Mouse (Mus musculus): Measurements from ENCODE around the gene Tmem208.
A peak's percentile ranks its signal among the peaks of the same experiment; 100 is the strongest.

The Tmem208 gene

DNA sequence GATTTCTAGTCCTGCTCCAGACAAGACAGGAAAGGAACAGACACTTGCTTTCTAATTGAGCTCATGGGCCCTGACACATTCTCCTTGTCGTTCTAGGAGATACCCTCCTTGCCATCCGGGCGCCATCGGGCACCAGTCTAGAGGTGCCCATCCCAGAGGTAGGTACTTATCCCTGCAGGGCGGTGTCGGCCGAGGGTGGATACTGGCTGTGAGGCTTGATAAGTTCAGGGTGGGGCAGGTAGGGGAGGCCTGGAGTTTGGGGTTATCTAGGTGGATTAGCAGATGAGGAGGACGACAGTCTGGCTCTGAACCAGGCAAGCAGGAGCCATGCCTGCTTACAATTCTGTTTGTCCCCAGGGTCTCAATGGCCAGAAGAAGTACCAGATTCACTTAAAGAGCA, 26.2 kb upstream of the Tmem208 start:
- DNase-seq = no peak

DNA sequence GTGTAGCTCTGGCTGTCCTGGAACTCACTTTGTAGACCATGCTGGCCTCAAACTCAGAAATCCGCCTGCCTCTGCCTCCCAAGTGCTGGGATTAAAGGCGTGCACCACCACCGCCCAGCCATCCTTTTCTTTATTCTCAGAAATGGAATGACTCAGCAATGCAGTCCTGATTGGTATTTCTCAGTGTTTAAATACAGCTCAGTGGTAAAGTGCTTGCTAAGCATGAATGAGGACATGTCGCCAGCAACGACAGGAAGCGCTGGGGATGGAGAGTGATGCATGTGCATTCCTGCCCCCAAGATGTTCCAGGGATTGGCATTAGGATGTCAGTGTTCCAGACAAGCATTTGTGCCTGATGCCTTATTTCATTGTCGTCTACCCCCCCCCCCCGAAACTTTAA, 22.8 kb upstream of the Tmem208 start:
- DNase-seq = no peak

DNA sequence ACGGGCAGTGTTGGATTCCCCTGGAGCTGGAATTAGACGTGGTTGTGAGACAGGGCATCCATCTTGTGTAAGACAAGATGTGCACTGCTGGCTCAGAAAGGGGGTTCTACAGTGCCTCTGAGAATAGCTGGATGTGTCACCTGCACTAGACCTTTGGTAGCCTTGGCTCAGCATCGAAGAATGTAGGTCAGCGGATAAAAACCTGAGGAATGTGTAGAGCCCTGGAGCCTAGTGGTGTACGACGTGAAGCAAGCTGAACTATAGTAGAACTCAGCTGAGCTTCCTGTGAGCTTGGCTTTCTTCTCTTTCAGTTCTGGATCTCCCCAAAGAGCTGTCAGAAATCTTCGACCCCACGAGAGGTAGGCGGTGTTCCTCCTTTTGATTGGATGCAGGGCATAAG, 22.3 kb upstream of the Tmem208 start:
- DNase-seq = no peak

DNA sequence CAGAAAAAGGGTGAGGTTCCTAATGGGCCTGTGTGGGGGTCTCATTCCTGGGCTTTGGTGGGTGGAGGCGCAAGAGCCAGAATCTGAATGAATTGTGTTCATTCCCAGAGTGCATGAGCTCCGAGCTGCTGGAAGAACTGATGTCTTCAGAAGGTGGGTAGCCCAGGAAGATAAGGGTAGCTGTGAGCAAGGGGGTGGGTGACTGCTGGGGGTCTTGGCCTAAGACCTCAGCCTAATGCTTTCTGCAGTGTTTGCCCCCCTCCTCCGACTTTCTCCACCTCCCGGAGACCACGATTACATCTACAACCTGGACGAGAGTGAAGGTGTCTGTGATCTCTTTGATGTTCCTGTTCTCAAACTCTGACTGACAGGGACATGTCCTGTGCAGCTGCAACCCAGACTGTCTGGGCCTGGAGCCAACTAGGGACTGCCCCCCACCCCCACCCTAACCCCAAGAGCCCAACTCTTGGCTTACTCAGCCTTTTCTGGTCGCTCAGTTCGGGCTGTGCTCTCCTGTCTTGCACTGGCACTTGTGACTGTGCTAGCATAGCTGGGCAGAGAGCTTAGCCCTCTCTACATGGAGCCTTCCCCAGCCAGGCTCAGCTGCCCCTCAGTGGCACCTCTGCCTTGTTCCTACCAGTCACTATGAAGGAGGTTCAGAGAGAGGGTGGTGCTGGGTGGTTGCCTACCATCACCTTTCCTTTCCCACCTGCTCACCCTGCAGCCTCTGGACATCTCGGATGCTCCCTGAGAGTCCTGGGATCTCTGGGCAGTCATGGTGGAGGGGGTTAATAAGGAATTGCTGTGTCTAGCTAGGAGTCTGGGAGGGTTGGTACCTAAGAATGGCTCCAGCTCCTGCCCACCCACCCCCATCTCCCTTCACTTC, 21.6 kb upstream of the Tmem208 start:
- DNase-seq = no peak

DNA sequence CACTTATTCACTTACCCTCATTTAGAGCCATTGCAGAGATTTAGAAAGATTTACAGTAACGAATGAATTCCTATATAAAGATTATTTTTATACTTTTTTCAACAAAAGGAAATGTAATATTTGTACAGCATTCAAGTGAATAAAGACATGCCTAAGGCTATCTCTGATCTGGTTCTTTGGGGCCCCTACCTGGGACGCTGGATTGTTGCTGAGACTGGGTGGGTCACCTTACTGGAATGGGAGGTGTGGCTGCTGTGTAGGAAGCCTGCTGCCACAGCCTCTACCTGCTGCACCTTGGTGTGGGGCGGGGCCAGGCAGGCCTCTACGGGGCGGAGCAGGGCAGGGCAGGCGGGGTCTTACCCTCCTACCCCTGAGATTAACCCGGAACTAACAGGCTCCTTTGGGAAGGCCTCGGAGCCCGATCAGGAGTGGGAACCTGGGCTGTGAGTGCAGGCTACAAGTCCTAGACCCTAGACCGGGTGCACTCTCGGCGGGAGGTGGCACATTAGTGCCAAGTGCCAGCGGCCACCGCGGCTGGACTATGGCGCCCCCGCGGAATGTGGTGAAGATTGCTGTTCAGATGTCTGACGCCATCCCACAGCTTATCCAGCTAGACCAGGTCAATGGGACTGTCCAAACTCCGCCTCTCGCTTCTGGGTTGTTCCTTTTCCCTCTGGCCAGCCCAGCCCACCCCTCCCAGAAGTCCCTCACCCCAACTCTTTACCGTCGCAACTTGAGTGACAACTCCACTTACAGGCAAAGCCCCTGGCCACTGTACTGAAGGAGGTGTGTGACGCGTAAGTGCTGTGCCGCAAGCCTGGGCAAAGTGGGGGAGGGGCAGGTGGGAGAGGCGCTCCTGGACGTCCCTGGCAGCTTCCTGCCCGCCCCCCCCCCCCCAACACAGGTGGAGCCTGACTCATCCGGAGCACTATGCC, 20.7 kb upstream of the Tmem208 start, which contains the start of gene Elmo3:
Gene Elmo3, plus strand, starts transcription at position 391 of the 935 bp plus-strand sequence.
- DNase-seq = peak; percentile 90

DNA sequence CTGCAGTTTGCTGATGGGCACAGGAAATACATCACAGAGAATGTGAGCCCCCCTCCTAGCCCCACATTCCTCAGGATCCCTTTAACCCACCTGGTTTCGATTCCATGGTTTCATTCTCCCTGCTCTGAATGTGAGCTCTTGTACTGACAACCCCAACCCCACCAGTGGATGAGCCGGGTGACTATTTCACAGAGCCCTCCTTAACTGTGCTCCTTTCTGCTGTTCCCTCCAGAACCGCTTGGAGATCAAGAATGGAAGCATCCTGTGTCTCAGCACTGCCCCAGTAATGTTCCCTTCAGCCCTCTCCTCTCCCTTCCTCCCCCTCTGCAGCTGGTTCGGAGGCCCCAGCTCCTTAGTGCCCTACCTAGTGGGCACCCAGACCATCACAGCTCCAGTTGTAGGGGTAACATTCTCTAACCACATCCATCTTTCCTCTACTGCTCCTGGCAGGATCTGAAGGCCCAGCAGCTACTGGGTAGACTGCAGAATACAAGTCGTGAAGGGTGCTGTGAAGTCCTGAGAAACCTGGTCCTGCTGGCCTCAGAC, 19.9 kb upstream of the Tmem208 start:
- no peak for DNase-seq

DNA sequence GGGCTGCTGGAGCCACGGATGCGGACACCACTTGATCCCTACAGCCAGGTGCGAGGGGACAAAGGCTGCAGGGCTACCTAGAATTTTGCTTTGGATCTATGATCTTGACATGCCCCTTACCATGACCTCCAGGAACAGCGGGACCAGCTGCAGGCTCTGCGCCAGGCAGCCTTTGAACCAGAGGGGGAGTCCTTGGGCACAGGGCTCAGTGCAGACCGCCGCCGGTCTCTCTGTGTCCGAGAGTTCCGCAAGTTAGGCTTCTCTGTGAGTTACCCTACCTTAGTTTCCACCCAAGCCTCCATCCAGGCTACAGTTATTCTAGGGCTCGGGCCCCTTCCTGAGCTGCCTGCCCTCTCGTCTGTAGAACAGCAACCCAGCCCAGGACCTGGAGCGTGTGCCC, 18.5 kb upstream of the Tmem208 start:
- DNase-seq = no peak

DNA sequence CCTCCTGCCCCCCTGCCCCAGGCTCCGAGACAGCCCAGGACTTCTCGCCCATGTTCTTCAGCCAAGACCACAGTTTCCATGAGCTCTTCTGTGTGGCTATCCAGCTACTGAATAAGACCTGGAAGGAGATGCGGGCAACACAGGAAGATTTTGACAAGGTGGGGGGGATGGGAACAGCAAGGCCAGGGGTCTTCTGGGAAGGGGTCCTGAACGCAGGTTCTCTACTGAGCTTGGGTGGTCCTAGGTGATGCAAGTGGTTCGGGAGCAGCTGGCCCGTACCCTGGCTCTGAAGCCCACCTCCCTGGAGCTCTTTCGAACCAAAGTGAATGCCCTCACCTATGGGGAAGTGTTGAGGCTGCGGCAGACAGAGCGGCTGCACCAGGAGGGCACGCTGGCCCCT, 17.7 kb upstream of the Tmem208 start:
- no peak for DNase-seq

DNA sequence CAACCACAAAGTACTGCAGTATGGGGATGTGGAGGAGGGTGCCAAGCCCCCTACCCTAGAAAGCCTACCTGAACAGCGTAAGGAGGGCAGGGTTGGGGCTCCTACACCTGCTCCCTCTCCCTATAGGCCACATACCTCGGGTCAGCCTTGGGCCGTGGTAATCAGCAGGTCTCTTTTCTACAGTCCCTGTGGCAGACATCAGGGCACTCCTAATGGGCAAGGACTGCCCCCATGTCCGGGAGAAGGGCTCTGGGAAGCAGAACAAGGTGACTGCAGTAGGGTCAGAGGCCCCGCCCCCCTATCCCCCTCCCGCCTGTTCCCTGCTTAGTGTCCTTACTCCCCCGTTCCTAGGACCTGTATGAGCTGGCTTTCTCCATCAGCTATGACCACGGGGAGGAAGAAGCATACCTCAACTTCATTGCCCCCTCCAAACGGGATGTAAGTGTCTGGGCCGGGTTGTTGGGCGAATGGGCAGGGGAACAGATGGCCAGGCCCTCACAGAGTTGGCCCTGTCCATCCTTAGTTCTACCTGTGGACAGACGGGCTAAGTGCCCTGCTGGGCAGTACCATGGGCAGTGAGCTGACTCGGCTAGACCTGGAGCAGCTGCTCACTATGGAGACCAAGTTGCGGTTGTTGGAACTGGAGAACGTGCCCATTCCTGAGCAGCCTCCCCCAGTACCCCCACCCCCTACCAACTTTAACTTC, 16.9 kb upstream of the Tmem208 start:
- DNase-seq = no peak

DNA sequence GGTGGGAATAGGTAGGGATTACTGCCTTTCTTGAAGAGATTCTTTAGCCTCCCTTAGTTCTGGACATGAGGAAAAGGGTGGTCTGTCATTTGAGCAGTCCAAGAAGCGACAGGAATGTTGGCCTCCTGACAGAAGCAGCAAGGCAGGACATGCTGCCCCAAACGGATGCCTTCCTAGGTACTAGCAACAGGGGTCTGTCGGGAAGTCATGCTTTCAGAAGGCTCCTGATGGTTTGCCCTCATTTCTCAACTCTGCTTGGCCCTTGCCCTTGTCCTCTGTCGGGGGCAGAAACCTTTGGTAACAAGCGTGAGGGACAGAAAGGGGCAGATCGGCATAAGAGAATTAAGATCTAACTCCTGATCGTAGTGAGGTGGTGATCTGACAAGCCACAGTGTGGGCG, 16.0 kb upstream of the Tmem208 start:
- DNase-seq = no peak

DNA sequence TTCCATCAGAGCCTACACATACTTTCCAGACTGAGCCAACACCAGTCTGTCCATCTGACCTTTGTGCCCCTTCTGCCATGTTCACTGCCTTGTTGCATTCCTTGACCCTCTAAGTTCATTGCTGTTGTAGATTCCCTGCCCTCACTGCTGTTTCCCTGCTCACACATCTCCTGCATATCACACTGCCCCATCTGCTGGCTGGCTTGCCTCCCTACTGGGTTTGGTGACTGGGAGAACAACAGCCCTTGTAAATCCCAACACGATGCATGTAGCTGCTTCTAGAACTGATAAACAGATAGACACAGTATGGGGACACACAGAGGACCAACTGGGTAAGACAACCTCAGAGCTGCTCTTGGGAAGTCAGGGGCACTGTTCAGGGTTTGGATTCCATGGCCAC, 14.4 kb upstream of the Tmem208 start:
- DNase-seq = no peak

DNA sequence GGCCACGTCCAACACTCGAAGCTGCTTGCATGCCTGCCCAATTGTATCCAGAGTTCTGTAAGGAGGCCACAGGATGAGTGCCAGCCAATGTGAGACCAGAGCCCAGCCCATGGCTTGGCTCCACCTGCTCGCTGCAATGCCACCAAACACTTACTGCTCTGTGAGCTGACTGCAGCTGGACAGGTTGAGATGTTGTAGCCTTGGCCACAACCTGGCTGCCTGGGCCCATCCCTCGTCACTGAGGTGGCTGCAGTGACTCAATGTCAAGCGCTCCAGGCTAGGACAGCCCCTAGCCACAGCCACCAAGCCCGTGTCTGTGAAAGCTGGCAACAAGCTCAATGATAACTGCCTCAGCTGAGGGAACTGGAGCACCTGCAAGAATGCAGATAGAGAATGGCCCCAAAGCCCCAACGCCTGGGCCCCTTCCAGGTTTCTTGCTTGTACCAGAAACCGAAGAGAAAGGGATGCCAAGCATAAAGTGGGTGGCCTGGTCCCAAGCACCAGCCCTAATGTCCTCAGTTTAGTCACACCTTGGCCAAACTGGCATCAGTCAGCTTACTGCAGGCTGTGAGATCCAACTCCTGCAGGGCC, 13.2 kb upstream of the Tmem208 start:
- DNase-seq = no peak

DNA sequence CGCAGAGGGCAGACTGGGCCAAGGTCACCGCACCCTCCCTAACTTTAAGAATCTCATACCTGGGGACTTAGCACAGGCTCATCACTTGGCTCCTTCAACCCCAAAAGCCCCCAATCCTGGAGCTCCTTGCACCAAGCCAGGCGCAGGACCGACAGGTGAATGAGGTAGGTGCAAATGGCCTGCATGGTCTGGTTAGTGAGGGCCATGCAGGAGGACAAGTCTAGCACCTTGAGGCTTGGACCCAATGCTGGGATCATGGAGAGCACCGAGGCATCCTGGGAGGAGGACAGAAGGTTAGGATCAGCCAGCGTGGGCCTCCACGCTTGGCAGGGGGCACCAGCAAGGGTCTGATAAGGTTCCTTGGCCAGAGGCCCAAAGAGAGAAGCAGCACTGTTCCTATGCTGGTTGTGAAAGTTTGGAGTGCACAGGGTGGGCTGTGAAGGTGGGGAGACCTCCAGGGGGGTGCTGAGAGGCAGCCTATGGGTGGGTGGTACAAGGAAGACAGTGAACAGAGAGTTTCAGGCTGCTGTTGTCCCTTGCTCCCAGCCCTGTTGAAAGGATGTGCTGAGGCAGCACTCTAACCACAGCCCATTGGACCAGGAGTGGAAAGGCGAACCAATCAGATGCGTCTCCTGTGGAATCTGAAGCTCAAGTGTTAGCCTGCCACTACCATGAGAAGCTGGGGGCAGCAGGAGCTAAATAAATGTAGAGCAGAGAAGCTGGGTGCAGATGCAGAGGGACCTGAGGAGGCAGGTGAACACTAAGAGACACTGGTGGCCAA, 12.3 kb upstream of the Tmem208 start:
- DNase-seq = no peak

DNA sequence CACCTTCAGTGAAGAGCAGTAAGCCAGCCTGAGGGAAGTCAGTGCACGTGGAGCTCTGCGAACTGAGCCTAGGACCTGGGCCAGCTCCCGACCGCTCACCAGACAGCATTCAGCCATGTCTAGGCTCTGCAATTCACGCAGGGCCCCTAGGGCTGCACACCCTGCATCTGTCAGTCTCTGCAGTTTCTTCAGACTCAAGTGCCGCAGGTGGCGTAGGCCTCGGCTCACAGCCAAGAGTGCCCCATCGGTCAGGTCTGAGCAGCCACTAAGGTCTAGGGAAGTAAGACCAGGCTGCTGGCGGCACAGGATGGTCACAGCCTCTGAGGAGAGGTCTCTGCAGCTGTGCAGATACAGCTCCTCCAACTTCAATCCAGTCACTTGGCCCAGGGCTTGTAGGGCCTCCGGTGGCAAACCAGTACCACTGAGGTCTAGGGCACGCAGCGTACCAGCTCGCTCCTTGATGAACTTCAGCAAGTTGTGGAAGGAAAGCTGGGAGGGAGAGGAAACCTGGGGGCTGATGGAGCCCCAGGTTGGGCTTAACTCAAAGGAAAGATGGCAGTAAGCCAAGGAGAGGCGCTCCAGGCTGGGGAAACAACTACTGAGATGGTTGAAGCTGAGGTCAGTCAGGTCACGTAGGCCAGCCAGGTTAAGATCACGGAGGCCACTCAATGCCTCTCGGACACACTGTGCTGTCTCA, 10.9 kb upstream of the Tmem208 start:
- no peak for DNase-seq

DNA sequence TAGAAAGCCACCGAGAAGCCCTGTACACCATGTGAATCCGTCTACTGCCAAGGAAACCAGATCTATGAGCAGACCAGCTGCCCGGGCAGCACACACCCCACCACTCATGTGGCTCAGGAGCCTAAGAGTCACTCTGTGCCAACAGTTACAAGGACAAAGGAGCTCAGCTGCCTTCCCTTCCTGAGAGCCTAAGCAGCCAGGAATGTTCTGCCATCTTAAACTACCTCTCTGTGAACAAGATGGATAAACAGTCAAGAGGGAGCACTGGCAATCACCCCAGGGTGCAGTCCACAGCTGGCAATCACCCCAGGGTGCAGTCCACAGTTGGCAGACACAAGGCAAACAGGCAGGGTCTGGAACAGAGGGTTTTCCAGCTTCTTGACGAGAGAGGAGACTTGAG, 8.2 kb upstream of the Tmem208 start:
- no peak for DNase-seq

DNA sequence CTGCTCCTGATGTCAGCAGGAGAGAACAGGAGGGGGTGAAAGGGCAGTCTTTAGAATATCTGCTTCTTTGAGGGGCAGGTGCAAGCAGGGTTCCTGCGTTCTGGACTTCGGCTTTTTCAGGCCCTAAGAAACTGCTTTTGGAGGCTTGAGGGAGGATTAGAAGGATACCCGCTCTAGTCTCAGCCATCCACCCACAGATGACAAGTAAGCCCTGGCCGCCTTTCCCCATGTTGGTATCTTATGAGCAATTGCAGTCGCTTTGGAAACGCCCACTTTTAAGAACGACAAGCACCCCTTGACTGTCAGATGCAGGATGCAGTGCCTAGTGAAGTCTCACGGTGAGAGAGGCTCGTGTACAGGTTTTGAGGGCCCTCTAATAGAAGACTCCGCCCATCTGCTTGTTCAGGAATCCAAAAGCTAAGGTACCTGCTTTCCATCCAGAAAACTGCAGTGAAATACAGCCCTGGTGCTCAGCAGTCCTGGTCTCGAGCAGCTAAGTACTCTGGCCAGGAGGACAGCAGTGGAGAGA, 7.4 kb upstream of the Tmem208 start:
- no peak for DNase-seq

DNA sequence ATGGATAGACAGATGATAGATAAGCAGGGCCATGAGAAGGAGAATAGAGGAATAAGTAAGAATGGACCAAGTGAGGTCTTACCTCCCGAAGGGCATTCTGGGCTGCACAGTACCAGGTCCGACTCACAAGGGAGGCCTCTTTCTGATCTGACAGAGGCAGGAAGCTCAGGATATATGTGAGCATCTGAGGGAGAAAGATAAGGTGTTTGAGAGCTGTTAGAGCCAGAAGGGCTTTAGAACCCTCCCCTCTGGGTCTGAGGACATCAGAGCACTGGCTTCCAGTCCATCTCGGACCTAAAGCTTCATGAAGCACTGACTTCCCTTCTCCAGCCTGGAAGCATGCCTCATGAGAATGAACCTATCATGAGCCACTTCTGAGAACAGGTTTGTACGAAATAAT, 3.0 kb upstream of the Tmem208 start:
- no peak for DNase-seq

DNA sequence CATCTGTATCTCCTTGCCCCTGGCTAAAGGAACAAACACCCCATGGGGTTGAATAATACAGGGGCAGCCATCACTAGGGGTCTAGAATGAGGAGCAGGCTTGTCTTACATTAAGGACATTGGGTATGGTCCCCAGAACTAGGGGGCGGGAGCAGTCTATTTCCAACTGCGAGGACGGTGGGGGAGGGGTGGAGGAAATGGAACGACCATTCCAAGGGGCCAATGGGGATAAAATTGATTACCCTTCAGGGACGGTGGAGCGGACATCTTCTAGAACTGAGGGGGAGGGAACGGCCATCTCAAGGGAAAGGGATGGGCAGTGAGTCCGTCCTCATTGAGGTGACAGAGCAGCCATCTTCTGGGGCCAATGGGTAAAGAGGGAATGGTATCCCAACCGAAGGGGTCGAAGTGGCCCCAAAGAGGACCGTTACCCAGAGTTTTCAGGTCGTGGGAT, 487 bp upstream of the Tmem208 start:
- DNase-seq = no peak

DNA sequence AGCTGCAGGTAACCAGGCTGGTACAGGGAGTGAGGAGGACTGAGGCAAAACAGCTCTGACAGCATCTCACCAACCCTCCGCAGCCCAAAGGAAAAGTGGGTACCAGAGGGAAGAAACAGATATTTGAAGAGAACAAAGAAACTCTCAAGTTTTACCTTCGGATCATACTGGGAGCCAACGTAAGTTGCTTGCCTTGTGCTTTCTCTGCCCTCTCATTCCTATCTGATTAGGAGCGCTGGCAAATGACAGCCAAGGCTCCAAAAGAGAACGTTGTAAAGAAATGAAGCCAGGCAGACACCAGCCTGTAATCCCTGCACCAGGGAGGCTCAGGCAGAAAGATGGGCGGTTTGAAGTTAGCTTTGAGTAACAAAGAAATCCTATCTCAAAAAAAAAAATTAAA, 814 bp downstream of the Tmem208 start:
- DNase-seq = no peak

DNA sequence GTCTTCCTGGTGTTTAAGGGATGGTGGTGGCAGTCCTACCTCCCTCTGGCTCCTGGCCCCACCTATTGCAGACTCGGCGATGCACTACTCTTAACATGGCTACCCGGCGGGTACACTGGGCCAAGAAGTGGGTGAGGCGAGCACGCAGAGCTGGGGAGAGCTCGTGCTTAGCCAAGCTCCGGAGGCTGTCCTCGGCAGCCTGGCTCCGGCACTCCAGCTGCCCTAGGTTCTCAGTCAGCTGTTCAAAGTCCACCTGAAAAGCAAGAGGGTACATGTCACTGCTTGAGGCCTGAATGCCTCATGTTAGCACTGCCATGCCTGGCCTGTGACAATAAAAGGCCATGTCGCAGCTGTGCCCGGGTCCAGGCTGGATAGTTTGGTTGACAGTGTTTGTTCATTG, 4.2 kb downstream of the Tmem208 start:
- no peak for DNase-seq

DNA sequence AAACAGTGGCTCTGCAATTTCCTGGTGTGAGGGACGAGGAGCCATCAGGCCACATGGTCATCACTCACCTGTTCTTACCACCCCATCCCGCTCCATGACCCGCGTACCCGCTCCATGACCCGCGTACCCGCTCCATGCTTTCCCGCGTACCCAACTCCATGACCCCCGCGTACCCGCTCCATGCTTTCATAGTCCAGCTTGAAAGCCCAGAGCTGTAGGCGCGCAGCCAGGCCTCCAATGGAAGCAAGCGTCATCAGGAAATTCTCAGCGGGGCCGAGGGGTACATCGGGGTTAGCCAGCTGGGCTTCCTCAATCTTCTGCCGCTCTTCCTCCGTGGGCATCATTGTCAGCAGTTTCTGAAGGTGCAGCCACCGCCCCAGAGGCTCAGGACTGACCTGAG, 5.3 kb downstream of the Tmem208 start:
- DNase-seq = no peak
